Mouse (Mus musculus) c-Kit-positive CD71-positive TER-119-negative erythroid progenitor cells, embryonic 14.5 days (primary cell): ENCODE measurements around the gene 4930590J08Rik.
A peak's percentile ranks its signal among the peaks of the same experiment; 100 is the strongest.

Experiments
- DNase-seq: peaks from one replicate; pipeline ENCODE4 v3.0.0-alpha.2; 2013; ENCODE audit warnings: low read depth

The 4930590J08Rik gene

DNA sequence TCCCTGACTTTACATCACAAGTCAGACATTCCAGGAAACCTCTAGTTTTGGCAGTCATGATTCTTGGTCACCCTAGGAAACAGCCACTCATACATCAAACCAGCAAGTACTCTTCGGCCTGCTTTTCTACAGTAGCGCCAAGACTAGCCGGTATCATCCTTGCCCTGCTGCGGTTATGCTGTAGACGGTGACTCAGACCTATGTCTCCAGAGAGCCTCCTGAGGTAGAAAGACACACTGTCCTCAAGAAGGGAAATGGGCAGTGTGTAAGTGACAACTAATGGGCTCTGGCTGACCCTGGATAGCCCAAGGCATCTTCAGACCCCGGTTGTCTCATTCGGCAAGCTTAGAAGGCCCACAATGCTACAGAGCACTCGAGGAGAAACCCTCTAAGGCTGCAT is 62.5 kb downstream of the 4930590J08Rik start:
- no peak for DNase-seq

DNA sequence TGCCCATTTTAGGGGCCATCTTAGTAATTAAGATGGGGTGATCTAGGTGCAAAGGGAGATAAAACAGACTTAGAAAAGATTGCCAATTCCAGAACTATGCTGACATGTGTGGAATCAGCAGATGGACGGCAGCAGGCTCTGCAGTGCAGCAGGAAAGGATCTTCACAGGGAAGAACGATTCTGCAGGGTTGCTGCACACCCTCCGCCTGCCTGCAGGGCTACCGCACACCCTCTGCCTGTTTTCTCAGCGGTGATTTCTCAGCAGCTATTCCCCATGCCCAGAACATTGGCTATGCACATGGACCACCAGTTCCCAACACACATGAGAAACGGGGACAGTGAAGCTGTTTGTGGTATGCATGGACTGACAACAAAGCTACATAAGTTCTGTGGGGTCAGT is 63.4 kb downstream of the 4930590J08Rik start:
- no peak for DNase-seq

DNA sequence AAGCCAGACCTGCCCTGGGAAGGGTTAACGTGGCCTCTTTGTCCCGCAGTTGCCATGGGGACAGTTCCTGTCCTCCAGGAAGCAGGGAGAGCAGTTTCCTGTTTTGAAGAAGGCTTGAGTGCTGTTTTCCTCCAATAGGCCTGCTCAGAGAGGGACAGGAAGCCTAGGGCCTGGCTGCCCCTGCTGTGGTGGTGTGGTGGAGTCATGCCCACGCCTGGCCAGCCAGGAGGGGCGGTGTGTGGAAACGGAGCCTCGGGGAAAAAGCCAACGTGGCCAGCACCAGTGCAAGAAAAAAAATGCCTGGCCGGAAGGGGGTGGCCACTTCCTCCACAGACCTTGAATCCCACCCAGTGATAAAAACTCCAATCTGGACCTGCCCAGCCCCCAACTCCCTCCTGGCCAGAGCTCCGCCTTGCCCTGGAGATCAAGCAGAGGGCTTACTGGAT is 69.6 kb downstream of the 4930590J08Rik start:
- DNase-seq, result no peak

DNA sequence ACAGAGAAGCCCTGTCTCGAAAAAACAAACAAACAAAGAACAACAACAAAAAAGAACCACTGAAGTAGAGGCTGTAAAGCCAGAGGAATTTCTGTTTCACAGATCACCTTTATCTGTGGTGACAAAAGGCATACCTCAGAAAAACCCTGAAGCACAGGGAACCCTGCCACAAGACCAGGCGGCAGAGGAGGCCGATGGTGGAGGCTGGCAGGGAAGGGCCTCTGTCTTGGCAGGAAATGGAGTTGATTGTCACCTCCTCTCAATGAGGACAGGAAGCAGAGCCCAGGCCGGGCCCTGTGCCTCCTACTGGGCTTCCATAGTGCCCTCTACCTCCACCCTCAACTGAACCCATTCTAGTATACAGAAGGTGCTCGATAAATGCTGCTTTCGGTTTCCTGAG is 71.4 kb downstream of the 4930590J08Rik start:
- no peak for DNase-seq

DNA sequence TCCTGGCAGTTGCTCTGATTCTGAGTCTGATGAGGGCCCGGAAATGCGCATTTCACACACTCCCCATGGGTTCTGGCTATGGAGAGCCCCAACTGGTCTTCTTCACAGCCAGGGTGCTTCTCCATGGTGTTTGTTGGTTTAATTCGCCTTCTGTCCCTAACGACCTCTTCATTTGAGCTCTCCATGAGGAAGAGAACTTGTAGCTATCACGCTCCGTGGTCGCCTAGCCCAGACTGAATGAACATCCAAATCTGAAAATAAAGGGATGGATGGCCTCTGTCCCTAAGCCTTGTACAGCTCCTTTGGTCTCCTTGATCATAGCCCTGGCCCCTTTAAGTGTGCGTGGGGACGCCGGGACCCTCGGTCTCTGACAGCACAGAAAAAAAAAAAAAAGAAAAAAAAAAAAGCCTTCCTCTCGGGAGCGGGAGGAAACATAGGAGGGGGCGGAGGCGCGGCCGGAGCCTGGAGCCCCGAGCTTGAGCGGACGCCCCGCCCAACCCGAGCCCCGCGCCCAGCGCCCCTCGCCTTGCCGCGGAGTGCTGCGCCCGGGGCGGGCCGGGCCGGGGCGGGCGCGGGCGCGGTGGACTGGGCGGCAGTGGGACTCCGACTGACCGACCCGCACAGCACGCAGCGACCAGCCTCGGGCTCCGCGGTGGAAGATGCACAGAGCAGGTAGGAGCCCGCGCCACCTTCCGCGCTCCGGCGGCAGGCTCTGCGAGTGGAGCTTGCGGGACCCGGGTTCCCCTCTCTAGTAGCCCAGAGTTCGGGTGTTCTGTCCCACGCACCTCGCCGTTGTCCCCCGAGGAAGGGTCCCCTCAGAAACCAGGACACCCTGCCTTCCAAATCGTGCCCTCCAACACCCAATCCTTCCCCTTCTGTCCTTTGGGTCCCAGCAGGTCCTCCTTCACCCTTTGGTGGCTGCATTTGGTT is 76.0 kb downstream of the 4930590J08Rik start, which contains the start of gene Fgd5:
Gene Fgd5 (plus strand): TSS at position 508 of the 930 bp plus-strand sequence.
- DNase-seq, result no peak

DNA sequence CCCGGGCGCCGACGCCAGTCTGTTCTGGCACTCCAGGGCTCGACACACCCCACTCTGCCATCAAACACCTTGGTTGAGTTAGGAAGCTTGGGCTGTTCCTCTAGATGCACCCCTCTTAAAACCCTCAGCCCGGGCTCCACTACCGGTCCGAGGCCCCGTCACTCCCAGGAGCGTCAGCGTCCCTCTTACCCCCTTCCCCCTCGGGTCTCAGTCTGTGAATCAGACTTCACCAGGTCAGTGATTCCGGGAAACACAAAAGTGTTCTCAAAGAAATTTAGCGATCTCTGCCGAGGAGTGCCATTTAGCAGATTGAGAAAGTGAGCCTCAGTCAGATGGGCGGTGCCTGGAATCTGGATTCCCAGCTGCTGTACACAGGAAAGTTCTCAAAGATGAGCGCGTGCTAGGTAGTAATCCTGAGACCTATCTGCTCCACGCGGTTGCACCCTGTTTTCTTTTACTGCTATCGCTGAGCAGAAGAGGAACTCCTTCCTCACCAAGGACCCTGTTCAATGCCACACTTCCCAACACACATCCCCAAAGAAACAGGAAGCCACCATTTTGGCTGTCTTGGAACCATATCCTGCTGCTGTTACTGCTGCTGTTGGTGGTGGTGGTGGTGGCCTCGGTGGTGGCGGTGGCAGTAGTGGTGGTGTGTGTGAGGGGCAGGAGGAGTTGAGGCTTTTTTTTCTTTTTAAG is 76.8 kb downstream of the 4930590J08Rik start:
- no peak for DNase-seq

DNA sequence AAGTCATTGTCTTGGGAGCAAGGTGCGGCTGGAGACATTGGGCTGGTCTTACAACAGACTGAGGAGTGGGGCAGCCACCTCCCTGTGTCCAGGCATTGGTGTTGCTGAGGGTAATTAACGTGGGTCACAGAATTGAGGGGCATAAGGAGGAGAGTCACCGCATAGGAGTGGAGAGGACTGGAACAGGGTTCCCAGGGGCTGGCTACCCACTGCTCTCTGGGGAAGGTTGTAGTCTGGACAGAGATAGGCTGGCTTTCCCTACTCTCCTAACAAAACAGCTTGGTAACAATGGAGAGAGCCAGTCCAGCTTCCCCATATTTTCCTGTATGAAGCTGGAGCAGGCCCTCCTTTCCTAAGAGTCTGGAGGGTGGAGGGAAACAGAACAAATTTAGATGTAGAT is 77.4 kb downstream of the 4930590J08Rik start:
- no peak for DNase-seq

DNA sequence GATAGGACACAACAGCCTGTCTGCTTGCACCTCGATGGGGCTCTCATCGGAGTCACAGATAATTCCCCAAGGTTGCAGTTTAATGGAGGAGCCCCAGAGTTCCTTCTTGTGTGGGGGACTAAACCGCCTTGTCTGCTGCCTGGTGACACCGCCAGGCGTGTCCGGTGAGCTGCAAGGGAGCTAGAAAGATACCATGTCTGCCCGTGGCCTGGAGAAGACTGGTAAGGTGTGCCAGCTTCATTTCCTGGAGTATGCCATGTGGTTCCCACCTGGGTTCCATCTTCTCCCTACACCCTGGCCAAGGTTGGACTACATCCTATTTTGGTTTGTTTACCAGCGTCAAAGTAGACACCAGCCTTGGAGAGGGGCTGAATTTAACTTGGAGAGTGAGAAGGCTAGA is 87.5 kb downstream of the 4930590J08Rik start:
- DNase-seq, result no peak

DNA sequence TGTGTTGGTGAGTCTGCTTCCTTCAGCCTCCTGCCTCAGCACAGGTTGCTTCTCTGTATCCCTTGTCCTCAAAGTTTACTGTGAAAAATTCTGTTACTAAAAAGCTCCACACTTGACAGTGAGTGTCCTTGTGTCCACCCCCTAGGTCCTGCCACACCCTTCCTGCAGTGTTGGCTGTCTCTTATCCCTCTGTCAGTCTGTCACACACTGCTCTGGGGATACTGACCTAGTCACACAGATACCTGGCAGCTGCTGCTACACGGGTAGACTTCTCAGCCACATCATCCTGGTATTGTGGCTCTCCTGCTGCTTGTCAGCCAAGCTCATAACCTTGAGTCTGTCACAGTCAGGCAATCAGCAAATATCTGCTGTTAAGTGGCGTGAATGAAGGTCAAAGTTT is 90.2 kb downstream of the 4930590J08Rik start:
- DNase-seq, result no peak

DNA sequence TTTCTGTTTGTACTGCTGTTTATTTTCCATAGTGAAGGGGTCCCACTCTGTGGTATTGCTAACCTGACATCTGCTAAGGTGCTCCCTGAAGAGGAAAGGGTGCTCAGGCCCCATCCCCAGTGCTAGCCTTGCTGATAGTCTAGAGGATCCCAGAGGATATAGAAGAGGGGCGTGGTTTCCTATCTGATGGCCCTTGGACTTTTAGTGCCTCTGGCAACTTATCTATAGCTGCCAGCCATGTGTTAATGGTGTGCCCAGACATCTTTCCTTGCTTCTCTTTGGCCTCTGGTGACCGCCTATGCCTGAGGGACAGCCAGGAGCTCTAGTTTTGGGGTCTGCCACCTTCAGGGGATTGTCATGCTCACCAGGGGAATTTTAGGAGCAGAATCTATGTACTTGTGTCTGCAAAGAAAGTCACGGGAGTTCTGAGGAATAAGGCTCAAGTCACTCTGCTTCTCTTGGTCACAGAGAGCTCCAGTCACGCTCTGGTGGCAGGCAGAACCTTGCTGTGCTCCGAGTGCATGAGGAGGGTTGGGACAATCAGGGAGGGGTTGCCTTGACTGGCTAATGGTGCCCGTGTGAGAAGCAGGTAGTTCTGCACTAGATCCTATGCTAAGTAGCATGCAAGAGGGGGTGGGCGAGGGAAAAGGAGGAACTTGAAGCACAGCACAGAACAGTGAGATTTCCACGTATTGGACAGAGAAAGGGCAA is 91.3 kb downstream of the 4930590J08Rik start:
- peak; percentile 37 for DNase-seq

DNA sequence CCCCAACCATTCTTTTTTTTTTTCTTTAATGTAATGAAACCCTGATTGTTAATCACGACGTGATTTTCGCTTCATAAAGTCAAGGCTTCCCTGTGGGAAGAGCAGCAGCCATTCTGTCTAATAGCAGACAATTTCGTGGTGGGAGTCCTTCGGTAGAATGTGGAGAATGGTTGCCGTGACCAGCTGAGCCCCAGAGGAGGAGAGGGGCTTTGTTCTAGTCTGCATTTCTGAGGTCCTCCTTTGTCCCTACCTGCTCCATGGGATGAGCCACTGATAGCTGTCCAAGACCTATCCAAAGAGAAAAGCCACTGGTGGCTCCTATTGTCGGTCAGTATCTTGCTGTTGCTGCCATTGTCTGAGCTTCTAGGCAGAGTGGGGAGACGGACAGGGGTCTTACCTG is 93.5 kb downstream of the 4930590J08Rik start:
- no peak for DNase-seq
